Mouse (Mus musculus): ENCODE measurements around the gene Sar1b. TPM values are rescaled to one million over a fixed set of nuclear protein-coding genes. Genes with fewer than 3 reads are reported as not detected.
"Not testable (repeated sequence)": the region's sequence is repeated elsewhere in the genome, so short reads cannot be mapped to it uniquely, and the experiment has no call there.

Gene Sar1b
- 10 to 100 TPM; 68.7 to 79.2 TPM for total RNA-seq (2021)
- long read RNA-seq, experiment 1, transcript Sar1b-201 (7 exons, 1,201 nt), result major isoform, 92 of 102 reads
- long read RNA-seq, experiment 1, partial matches to known transcripts, result 4 of 102 reads
- long read RNA-seq, experiment 1, other reads (novel, unspliced or antisense), result 6 of 102 reads
- long read RNA-seq, experiment 2, transcript Sar1b-201 (7 exons, 1,201 nt), result major isoform, 93 of 100 reads
- long read RNA-seq, experiment 2, partial matches to known transcripts, result 3 of 100 reads
- long read RNA-seq, experiment 2, other reads (novel, unspliced or antisense), result 4 of 100 reads

- DNase-seq (ENCODE audit: low spot score in 2 of 2), result peak; percentile 73 to 74
Measured at GRCm38 (mm10) chr11:51763213-51763907, at the start of gene Sar1b, which contains the start of gene Sec24a. Sar1b (plus strand) TSS chr11:51763687. Sec24a (minus strand) TSS chr11:51763634.

GRCm38 (mm10) chr11:51721066-51721465 is 42.4 kb upstream of the Sar1b start:
- no peak for DNase-seq (ENCODE audit: low spot score in 2 of 2)

- DNase-seq (ENCODE audit: low spot score in 2 of 2), result no peak
Measured at GRCm38 (mm10) chr11:51732883-51733282, 30.6 kb upstream of the Sar1b start.

GRCm38 (mm10) chr11:51734218-51734617 is 29.3 kb upstream of the Sar1b start:
- not testable (repeated sequence) for DNase-seq (ENCODE audit: low spot score in 2 of 2)

- no peak for DNase-seq (ENCODE audit: low spot score in 2 of 2)
Measured at GRCm38 (mm10) chr11:51738651-51739403, 24.7 kb upstream of the Sar1b start.

GRCm38 (mm10) chr11:51740701-51741100 is 22.8 kb upstream of the Sar1b start:
- no peak for DNase-seq (ENCODE audit: low spot score in 2 of 2)

GRCm38 (mm10) chr11:51746096-51746495 is 17.4 kb upstream of the Sar1b start:
- DNase-seq (ENCODE audit: low spot score in 2 of 2), result no peak

- DNase-seq (ENCODE audit: low spot score in 2 of 2), result not testable (repeated sequence)
Measured at GRCm38 (mm10) chr11:51751623-51752225, 11.8 kb upstream of the Sar1b start.

GRCm38 (mm10) chr11:51755621-51756311 is 7.7 kb upstream of the Sar1b start:
- DNase-seq (ENCODE audit: low spot score in 2 of 2), result peak; percentile 5 to 18

GRCm38 (mm10) chr11:51756352-51756771 is 7.1 kb upstream of the Sar1b start:
- peak; percentile 80 to 82 for DNase-seq (ENCODE audit: low spot score in 2 of 2)

GRCm38 (mm10) chr11:51757023-51757422 is 6.5 kb upstream of the Sar1b start:
- DNase-seq (ENCODE audit: low spot score in 2 of 2), result no peak

GRCm38 (mm10) chr11:51757625-51758024 is 5.9 kb upstream of the Sar1b start:
- DNase-seq (ENCODE audit: low spot score in 2 of 2), result no peak

GRCm38 (mm10) chr11:51758207-51758606 is 5.3 kb upstream of the Sar1b start:
- not testable (repeated sequence) for DNase-seq (ENCODE audit: low spot score in 2 of 2)

GRCm38 (mm10) chr11:51759251-51759650 is 4.2 kb upstream of the Sar1b start:
- DNase-seq (ENCODE audit: low spot score in 2 of 2), result no peak

GRCm38 (mm10) chr11:51759941-51760657 is 3.4 kb upstream of the Sar1b start:
- no peak for DNase-seq (ENCODE audit: low spot score in 2 of 2)

- DNase-seq (ENCODE audit: low spot score in 2 of 2), result no peak
Measured at GRCm38 (mm10) chr11:51761241-51761640, 2.2 kb upstream of the Sar1b start.

GRCm38 (mm10) chr11:51763955-51764354 is 468 bp downstream of the Sar1b start:
- DNase-seq (ENCODE audit: low spot score in 2 of 2), result no peak

GRCm38 (mm10) chr11:51764816-51765215 is 1.3 kb downstream of the Sar1b start:
- no peak for DNase-seq (ENCODE audit: low spot score in 2 of 2)

GRCm38 (mm10) chr11:51767579-51768220 is 4.2 kb downstream of the Sar1b start:
- DNase-seq (ENCODE audit: low spot score in 2 of 2), result no peak

- no peak for DNase-seq (ENCODE audit: low spot score in 2 of 2)
Measured at GRCm38 (mm10) chr11:51768296-51768695, 4.8 kb downstream of the Sar1b start.

Measured in adrenal gland, postnatal 4 days (tissue).